Mouse (Mus musculus) heart, embryonic 15.5 days (tissue): ENCODE results near the gene Rbpjl. TPM values are rescaled to one million over a fixed set of nuclear protein-coding genes. Genes with fewer than 3 reads are reported as not detected.

Experiments
- ATAC-seq: fragments of 200-750 bp; cut with Nextera tagmentation; replicated peaks from 2 replicates; pipeline ENCODE4 v1.8.0; 2017; ENCODE audit warnings: low read depth, moderate TSS enrichment; ENCODE audit not compliant: insufficient number of reproducible peaks, insufficient read depth, low FRiP score
- H3K27ac ChIP-seq: fragments of 300-500 bp; sonication (generic); 2 replicates; pipeline ENCODE4 v1.5.1; 2015; ENCODE audit warnings: mild to moderate bottlenecking, inconsistent platforms
- H3K27me3 ChIP-seq: fragments of 300-500 bp; sonication (generic); 2 replicates; pipeline ENCODE4 v1.6.1; 2015; ENCODE audit warnings: inconsistent platforms
- H3K36me3 ChIP-seq: fragments of 300-500 bp; sonication (generic); 2 replicates; pipeline ENCODE4 v1.6.1; 2015; ENCODE audit warnings: mild to moderate bottlenecking, inconsistent platforms
- H3K4me1 ChIP-seq: fragments of 300-500 bp; sonication (generic); replicated peaks from 2 replicates; pipeline ENCODE4 v1.6.1; 2015; ENCODE audit warnings: inconsistent platforms
- H3K4me2 ChIP-seq: fragments of 300-500 bp; sonication (generic); 2 replicates; pipeline ENCODE4 v1.6.1; 2015; ENCODE audit warnings: inconsistent platforms, mild to moderate bottlenecking, moderate library complexity
- H3K4me3 ChIP-seq: fragments of 300-500 bp; sonication (generic); 2 replicates; pipeline ENCODE4 v1.5.1; 2015; ENCODE audit warnings: mild to moderate bottlenecking, inconsistent platforms
- H3K9ac ChIP-seq: fragments of 300-500 bp; sonication (generic); 2 replicates; pipeline ENCODE4 v1.6.1; 2015; ENCODE audit warnings: mild to moderate bottlenecking, inconsistent platforms
- H3K9me3 ChIP-seq: fragments of 300-500 bp; sonication (generic); replicated peaks from 2 replicates; pipeline ENCODE4 v1.6.1; 2016; ENCODE audit warnings: inconsistent platforms
- WGBS: fragments of 180-500 bp; shearing (Covaris S2); methylation state at CpG from one replicate; pipeline ENCODE4 v1.1.7; 2015; ENCODE audit warnings: mixed read lengths; 5-methylcytosine and 5-hydroxymethylcytosine counted together
- polyA plus RNA-seq: library from polyadenylated mRNA; unstranded; fragments of >200 nt; fragmentation: Nextera tagmentation; extraction: Ambion mirVana; gene quantifications from 2 replicates; pipeline ENCODE4 v1.2.1, GENCODE M21; 2015

The Rbpjl gene
- polyA plus RNA-seq, 1 experiment from 2014 or later: 0.25 TPM

GRCm38 (mm10) chr2:164449341-164450042 lies 46.6 kb downstream of the Rbpjl start:
- peak overlapping the region; percentile 19 for H3K4me2 ChIP-seq
- WGBS: 53% methylated on average over 14 of the region's 14 CpGs

GRCm38 (mm10) chr2:164452000-164452676 lies 49.2 kb downstream of the Rbpjl start:
- Histone ChIP-seq H3K36me3 (no peaks in the 10 kb centered on the region), H3K9me3 (no peaks in the 10 kb centered on the region), H3K27me3 (no peaks in the 10 kb centered on the region; the same call in 1 of the 2 replicates), H3K4me3 (no peak overlapping the region), H3K27ac (peak overlapping the region; percentile 71), H3K9ac (no peak overlapping the region), H3K4me2 (peak overlapping the region; percentile 6), H3K4me1 (peaks cover 66% of the 10 kb centered on the region)
- no peak; the same call in 1 of the 2 replicates for ATAC-seq
- 24% methylated on average over 13 of the region's 13 CpGs for WGBS

More at GRCm38 (mm10) chr2:164449341-164450042, 46.6 kb downstream of the Rbpjl start:
- ATAC-seq: no peak
- no peaks in the 10 kb centered on the region for H3K9me3 ChIP-seq
- H3K36me3 ChIP-seq: no peaks in the 10 kb centered on the region
- no peak overlapping the region for H3K4me3 ChIP-seq
- peak overlapping the region; percentile 31; the same call in 1 of the 2 replicates for H3K27ac ChIP-seq
- peaks cover 43% of the 10 kb centered on the region for H3K4me1 ChIP-seq
- peaks cover 17% of the 10 kb centered on the region for H3K27me3 ChIP-seq
- no peak overlapping the region; the same call in 1 of the 2 replicates for H3K9ac ChIP-seq

- Histone ChIP-seq H3K27me3 (no peaks in the 10 kb centered on the region; the same call in 1 of the 2 replicates), H3K9me3 (no peaks in the 10 kb centered on the region), H3K27ac (peak overlapping the region; percentile 71), H3K4me1 (peaks cover 67% of the 10 kb centered on the region), H3K4me3 (no peak overlapping the region), H3K9ac (no peak overlapping the region), H3K4me2 (peak overlapping the region; percentile 6), H3K36me3 (no peaks in the 10 kb centered on the region)
- peak; percentile 78 for ATAC-seq
- 33% methylated on average over 14 of the region's 14 CpGs for WGBS
These were observed 50.3 kb downstream of the Rbpjl start for GRCm38 (mm10) chr2:164453047-164453757.

- no peak overlapping the region; the same call in 1 of the 2 replicates for H3K27ac ChIP-seq
- H3K9ac ChIP-seq: no peak overlapping the region
- H3K4me3 ChIP-seq: no peak overlapping the region
- no peak for ATAC-seq
- no peaks in the 10 kb centered on the region for H3K9me3 ChIP-seq
- H3K4me1 ChIP-seq: peaks cover 63% of the 10 kb centered on the region
- 57% methylated on average over 7 of the region's 7 CpGs for WGBS
- H3K4me2 ChIP-seq: no peak overlapping the region
- no peaks in the 10 kb centered on the region for H3K36me3 ChIP-seq
- no peaks in the 10 kb centered on the region; the same call in 1 of the 2 replicates for H3K27me3 ChIP-seq
These were observed 51.1 kb downstream of the Rbpjl start for GRCm38 (mm10) chr2:164453887-164454500.

- peaks cover 55% of the 10 kb centered on the region for H3K4me1 ChIP-seq
- H3K4me3 ChIP-seq: no peak overlapping the region
- ATAC-seq: peak; percentile 15; the same call in 1 of the 2 replicates
- no peaks in the 10 kb centered on the region for H3K36me3 ChIP-seq
- no peaks in the 10 kb centered on the region; the same call in 1 of the 2 replicates for H3K27me3 ChIP-seq
- 30% methylated on average over 10 of the region's 10 CpGs for WGBS
- no peaks in the 10 kb centered on the region for H3K9me3 ChIP-seq
- H3K9ac ChIP-seq: no peak overlapping the region
- H3K4me2 ChIP-seq: peak overlapping the region; percentile 24
- H3K27ac ChIP-seq: peak overlapping the region; percentile 67
These were observed 51.9 kb downstream of the Rbpjl start for GRCm38 (mm10) chr2:164454846-164455245.

GRCm38 (mm10) chr2:164455421-164456190 lies 52.7 kb downstream of the Rbpjl start:
- 63% methylated on average over 6 of the region's 6 CpGs for WGBS
- Histone ChIP-seq H3K9ac (no peak overlapping the region), H3K4me3 (no peak overlapping the region), H3K36me3 (no peaks in the 10 kb centered on the region), H3K27ac (peak overlapping the region; percentile 67), H3K27me3 (no peaks in the 10 kb centered on the region; the same call in 1 of the 2 replicates), H3K4me1 (peaks cover 54% of the 10 kb centered on the region), H3K4me2 (no peak overlapping the region), H3K9me3 (no peaks in the 10 kb centered on the region)
- no peak for ATAC-seq

- Histone ChIP-seq H3K4me2 (peak overlapping the region; percentile 31), H3K27me3 (no peaks in the 10 kb centered on the region; the same call in 1 of the 2 replicates), H3K9me3 (no peaks in the 10 kb centered on the region), H3K4me3 (no peak overlapping the region), H3K27ac (peak overlapping the region; percentile 4; the same call in 1 of the 2 replicates), H3K36me3 (no peaks in the 10 kb centered on the region), H3K4me1 (peaks cover 52% of the 10 kb centered on the region), H3K9ac (no peak overlapping the region)
- ATAC-seq: no peak
- 88% methylated on average over 1 of the region's 1 CpGs for WGBS
These were observed 53.5 kb downstream of the Rbpjl start for GRCm38 (mm10) chr2:164456413-164456812.

- peak within 1 kb of the TSS; percentile 15; the same call in 1 of the 2 replicates for H3K9ac ChIP-seq
- no peaks in the 10 kb centered on the region for H3K36me3 ChIP-seq
- H3K4me2 ChIP-seq: peak within 1 kb of the TSS; percentile 31
- no peaks in the 10 kb centered on the region; the same call in 1 of the 2 replicates for H3K27me3 ChIP-seq
- H3K27ac ChIP-seq: peak within 1 kb of the TSS; percentile 67; the same call in 1 of the 2 replicates
- peaks cover 51% of the 10 kb centered on the region for H3K4me1 ChIP-seq
- WGBS: 5% methylated on average over 7 of the region's 7 CpGs
- ATAC-seq: no peak
- H3K9me3 ChIP-seq: no peaks in the 10 kb centered on the region
- H3K4me3 ChIP-seq: peak within 1 kb of the TSS; percentile 19
These were observed 53.9 kb downstream of the Rbpjl start, which contains the start of gene Sys1 for GRCm38 (mm10) chr2:164456864-164457300. TSS of gene Sys1 (plus strand) at chr2:164456964.

- Histone ChIP-seq H3K4me1 (peaks cover 43% of the 10 kb centered on the region), H3K9me3 (no peaks in the 10 kb centered on the region), H3K27me3 (no peaks in the 10 kb centered on the region; the same call in 1 of the 2 replicates), H3K9ac (no peak overlapping the region), H3K27ac (no peak overlapping the region), H3K4me3 (no peak overlapping the region), H3K36me3 (no peaks in the 10 kb centered on the region), H3K4me2 (no peak overlapping the region)
- no peak for ATAC-seq
- 51% methylated on average over 7 of the region's 7 CpGs for WGBS
These were observed 55.0 kb downstream of the Rbpjl start for GRCm38 (mm10) chr2:164457942-164458341.

- Histone ChIP-seq H3K36me3 (no peaks in the 10 kb centered on the region), H3K4me1 (peaks cover 38% of the 10 kb centered on the region), H3K4me3 (no peak overlapping the region), H3K4me2 (no peak overlapping the region), H3K9me3 (no peaks in the 10 kb centered on the region), H3K27ac (no peak overlapping the region), H3K9ac (no peak overlapping the region), H3K27me3 (no peaks in the 10 kb centered on the region; the same call in 1 of the 2 replicates)
- WGBS: 72% methylated on average over 8 of the region's 8 CpGs
- ATAC-seq: no peak
These were observed 55.6 kb downstream of the Rbpjl start for GRCm38 (mm10) chr2:164458535-164458934.
